Comparison of ENCODE assay signal across 12 mouse cellular contexts in the genomic region with DNA sequence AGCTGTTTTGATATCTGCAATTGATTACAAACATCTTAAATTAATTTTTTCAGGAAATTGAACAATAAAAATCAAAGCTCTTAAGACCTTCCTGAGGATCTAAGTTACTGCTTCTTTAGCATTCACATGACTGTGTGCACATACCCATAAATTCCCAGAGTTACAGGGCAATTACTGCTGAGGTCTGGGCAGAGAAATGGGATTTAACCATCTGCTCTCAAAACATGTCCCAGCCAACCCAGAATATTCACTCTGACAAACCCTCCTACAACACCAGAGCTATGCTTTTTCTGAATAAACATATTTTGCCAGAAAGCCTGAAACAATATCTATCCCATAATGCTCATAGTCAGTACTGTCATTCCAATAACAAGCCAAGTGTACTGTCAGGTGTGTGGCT.
DNase-seq lines count a peak whose midpoint lies in the region; ATAC-seq and TF ChIP-seq lines count a peak whose summit lies in the region.
"Had no signal": no experiment of that assay in that cellular context is flagged by ENCODE, and none has a peak within 500 bp of the region (broad histone marks: within the 10 kb centered on the region; RNA-seq: fewer than 3 reads in every experiment).

No protein-coding gene starts in this region.

- H3K4me3 ChIP-seq in forebrain, embryonic 13.5 days = no peak overlapping the region
- H3K4me3 ChIP-seq in forebrain, embryonic 11.5 days (ENCODE audit: low read depth, low read length) = no peak overlapping the region
- H3K4me3 ChIP-seq in layer of hippocampus, adult 2 months = no peak overlapping the region
- H3K4me3 ChIP-seq: heart, embryonic 15.5 days had no signal

- no peaks in the 10 kb centered on the region for H3K36me3 ChIP-seq in forebrain, embryonic 13.5 days (ENCODE audit: poor library complexity, severe bottlenecking)
- H3K36me3 ChIP-seq in forebrain, embryonic 11.5 days (ENCODE audit: control insufficient read depth, insufficient read depth, low read length) = no peaks in the 10 kb centered on the region
- H3K36me3 ChIP-seq: heart, embryonic 15.5 days had no signal

- H3K4me2 ChIP-seq in forebrain, embryonic 13.5 days = no peak overlapping the region
- no peak overlapping the region for H3K4me2 ChIP-seq in forebrain, embryonic 11.5 days (ENCODE audit: low read depth, low read length, severe bottlenecking)
- H3K4me2 ChIP-seq: heart, embryonic 15.5 days; liver, embryonic 11.5 days had no signal

- no peak overlapping the region for H3K9ac ChIP-seq in forebrain, embryonic 13.5 days
- H3K9ac ChIP-seq in forebrain, embryonic 11.5 days (ENCODE audit: low read length) = no peak overlapping the region
- H3K9ac ChIP-seq: heart, embryonic 15.5 days had no signal

- H3K27me3 ChIP-seq in forebrain, embryonic 13.5 days = no peaks in the 10 kb centered on the region
- no peaks in the 10 kb centered on the region for H3K27me3 ChIP-seq in forebrain, embryonic 11.5 days (ENCODE audit: control insufficient read depth, insufficient read depth, low read length)
- H3K27me3 ChIP-seq: heart, embryonic 15.5 days had no signal

- TF ChIP-seq CTCF in layer of hippocampus, adult 2 months (conservative IDR thresholded peaks at IDR 0.05) = no peak

- H3K27ac ChIP-seq in forebrain, embryonic 13.5 days = no peak overlapping the region
- H3K27ac ChIP-seq in forebrain, embryonic 11.5 days (ENCODE audit: low read depth, low read length) = no peak overlapping the region
- H3K27ac ChIP-seq in layer of hippocampus, adult 2 months = peak overlapping the region; percentile 74
- H3K27ac ChIP-seq: heart, embryonic 15.5 days; kidney, postnatal 0 days had no signal

- peak; percentile 75; the same call in 1 of the 2 replicates for ATAC-seq in forebrain, embryonic 13.5 days
- no peak for ATAC-seq in forebrain, embryonic 11.5 days (replicated peaks; ENCODE audit: low FRiP score)
- ATAC-seq: inflammation-experienced regulatory T-cells, adult 6 months had no signal

- DNase-seq in forebrain, embryonic 11.5 days (ENCODE audit: low spot score) = no peak
- DNase-seq in layer of hippocampus, adult 2 months (ENCODE audit: low spot score in 2 of 2) = peak; percentile 22 to 67
- DNase-seq in layer of hippocampus, postnatal 25 days (ENCODE audit: extremely low spot score in 1 of 2, low spot score in 1 of 2) = no peak
- peak; percentile 50 to 63 for DNase-seq in cerebellum, adult 18-20 months
- DNase-seq in layer of hippocampus, adult 8-10 months (ENCODE audit: low spot score in 2 of 2) = peak; percentile 26 to 40
- DNase-seq in kidney, postnatal 10 days = no peak
- DNase-seq in embryo, embryonic 10.5 days (ENCODE audit: low spot score) = no peak

- no peaks in the 10 kb centered on the region for H3K9me3 ChIP-seq in forebrain, embryonic 13.5 days (replicated peaks)
- no peaks in the 10 kb centered on the region for H3K9me3 ChIP-seq in forebrain, embryonic 11.5 days (ENCODE audit: control insufficient read depth, low read length)
- H3K9me3 ChIP-seq: heart, embryonic 15.5 days had no signal

- H3K4me1 ChIP-seq in forebrain, embryonic 13.5 days = peaks cover 4% of the 10 kb centered on the region; the same call in 1 of the 2 replicates
- no peaks in the 10 kb centered on the region for H3K4me1 ChIP-seq in forebrain, embryonic 11.5 days (replicated peaks; ENCODE audit: control insufficient read depth, insufficient read depth, low read length)
- H3K4me1 ChIP-seq: heart, embryonic 15.5 days had no signal

Comparison
In these comparisons a context has a peak if more than half of its experiments do, and no peak if none do; other contexts are left out.
1. DNase-seq: peak in layer of hippocampus, adult 2 months (2 of 2), cerebellum, adult 18-20 months (2 of 2) and layer of hippocampus, adult 8-10 months (2 of 2); none in forebrain, embryonic 11.5 days (single experiment), layer of hippocampus, postnatal 25 days (0 of 2), kidney, postnatal 10 days (single experiment) and embryo, embryonic 10.5 days (single experiment).